Mouse (Mus musculus): ENCODE measurements around the gene Gas7.

Gas7 gene

GRCm38 (mm10) chr11:67533151-67533550, 77.9 kb downstream of the Gas7 start:
- DNase-seq (ENCODE audit: low spot score in 2 of 2): no peak

DNA sequence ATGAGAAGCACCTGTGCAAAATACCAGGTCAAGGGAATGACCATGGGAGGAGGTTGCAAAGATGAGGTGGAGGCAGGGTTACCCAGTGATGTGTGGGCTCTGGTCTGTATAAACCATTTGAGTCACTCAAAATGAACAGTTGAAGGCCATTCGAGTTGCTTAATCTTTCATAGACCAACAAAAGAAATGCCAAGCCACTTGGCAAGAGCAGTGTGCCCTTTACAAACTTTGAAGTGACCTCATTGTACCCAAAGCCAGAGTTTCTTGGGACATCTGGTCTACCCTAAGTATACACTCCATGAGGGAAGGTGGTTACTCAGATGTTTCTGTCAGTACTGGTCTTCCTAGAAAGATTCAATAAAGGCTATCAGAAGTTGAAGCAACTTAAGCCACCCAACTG, 80.5 kb downstream of the Gas7 start:
- no peak for DNase-seq (ENCODE audit: low spot score in 2 of 2)

DNA sequence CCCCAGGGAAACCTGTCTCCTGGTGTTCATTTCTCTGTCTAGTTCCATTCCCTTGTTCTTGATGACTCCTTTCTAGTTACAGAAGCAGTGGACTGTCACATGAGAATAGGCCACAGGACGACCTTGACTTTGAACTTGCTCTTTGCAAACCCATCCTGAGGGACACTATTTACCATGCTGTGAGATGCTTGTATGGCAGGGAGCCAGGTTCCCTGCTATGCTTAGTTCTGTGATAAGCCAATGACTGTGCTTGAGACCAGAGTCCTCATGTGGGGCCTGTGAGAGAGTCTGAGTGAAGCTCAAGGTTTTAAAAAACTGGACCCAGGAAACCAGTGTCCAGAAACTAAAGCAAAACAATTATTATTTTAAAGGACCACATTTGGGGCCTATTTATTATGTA, 81.2 kb downstream of the Gas7 start:
- no peak for DNase-seq (ENCODE audit: low spot score in 2 of 2)

DNA sequence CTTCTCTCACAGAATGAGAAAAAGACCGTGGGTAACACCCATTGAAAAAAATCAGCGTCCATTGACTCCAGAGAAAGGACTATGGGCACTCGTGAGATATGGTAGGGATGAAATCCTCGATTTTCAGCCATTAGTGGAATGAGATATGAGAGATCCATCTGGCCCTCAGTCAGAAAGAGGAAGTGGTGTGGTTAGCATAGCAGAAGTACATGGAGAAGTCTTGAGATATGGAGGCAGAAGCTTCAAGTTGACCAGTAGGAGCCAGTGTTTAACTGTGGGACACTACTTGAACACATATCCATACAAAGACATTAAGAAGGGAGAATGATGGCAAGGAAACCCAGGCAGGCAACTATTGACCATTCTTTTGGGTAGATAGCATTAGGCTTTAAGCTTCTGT, 82.1 kb downstream of the Gas7 start:
- no peak for DNase-seq (ENCODE audit: low spot score in 2 of 2)

- DNase-seq (ENCODE audit: low spot score in 2 of 2): no peak
Measured at GRCm38 (mm10) chr11:67538557-67538956, 83.3 kb downstream of the Gas7 start.

DNA sequence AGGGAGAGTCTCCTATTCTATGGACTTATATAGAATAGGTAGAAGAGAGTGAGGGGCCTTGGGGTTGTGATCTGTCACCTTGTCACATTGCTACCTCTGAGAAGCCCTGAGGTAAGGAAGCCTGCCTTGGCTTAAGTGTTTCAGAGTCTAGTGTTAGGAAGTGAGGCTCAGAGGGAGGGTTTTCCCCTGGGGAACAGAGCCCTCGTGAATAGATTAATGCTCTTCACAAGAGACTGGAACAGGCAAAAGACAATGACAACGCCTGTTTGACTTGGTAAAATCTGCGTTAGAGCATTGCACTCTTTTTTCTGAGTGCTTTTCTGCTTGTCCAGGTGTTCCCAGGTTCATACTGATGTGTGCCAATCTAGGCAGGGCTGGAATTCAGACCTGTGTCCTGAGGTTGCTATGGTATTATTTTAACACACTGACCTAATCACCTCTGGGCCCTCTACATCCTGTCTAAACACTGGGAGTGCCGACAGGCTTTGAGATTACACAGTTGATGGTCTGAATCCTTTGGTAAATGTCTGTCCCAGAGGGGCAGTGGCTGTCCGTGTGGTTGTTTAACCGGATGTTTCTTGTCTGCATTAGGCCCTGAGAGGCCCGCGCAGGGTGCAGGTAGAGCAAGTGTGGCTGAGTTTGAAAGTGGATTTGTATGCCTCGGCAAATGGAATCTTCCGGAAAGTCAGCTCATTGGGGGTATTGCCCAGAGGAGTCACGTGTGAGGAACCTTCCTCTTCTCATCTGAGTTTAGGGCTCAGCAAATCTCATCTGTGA, 89.6 kb downstream of the Gas7 start:
- DNase-seq (ENCODE audit: low spot score in 2 of 2): no peak

GRCm38 (mm10) chr11:67546582-67546981, 91.3 kb downstream of the Gas7 start:
- no peak for DNase-seq (ENCODE audit: low spot score in 2 of 2)

DNA sequence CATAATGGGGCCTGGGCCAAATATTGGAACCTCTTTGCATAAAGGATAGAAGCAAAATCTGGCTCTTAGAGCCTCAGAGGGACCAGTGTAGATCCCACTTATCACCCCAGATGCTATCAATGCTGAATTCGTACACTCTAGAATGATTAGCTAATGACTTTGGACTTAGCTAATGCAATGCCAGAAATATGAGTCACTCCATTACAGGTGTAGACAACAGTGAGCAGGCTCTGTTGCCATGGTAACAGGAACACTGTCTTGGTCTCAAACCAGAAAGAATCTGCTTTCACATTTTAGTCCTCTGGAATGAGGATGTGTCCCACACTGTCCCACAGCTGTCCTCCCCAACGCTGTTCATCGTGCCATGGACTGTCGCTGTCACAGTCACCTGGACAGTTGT, 94.1 kb downstream of the Gas7 start:
- no peak for DNase-seq (ENCODE audit: low spot score in 2 of 2)

- DNase-seq (ENCODE audit: low spot score in 2 of 2): no peak
Measured at GRCm38 (mm10) chr11:67549762-67550488, 94.7 kb downstream of the Gas7 start.

DNA sequence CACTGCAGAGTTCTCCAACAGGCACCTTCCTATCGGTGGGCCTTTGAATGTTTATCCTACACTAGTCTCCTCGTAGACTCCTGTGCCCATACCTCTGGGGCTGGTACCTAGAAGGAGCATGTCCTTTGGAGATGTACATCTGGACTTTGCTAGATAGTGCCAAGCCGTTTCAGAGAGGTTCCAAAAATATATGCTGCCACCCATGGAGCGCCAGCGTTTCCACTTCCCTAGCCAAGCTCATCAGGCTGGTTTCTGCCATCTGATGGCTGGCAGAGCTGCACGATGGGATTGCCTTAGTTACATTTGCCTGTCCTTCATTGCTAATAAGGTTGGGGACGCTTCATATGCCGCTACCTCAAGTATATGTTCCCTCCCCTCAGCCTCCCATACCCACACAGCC, 97.2 kb downstream of the Gas7 start:
- DNase-seq (ENCODE audit: low spot score in 2 of 2): no peak

- no peak for DNase-seq (ENCODE audit: low spot score in 2 of 2)
Measured at GRCm38 (mm10) chr11:67554276-67554675, 99.0 kb downstream of the Gas7 start.

GRCm38 (mm10) chr11:67556360-67556759, 101.1 kb downstream of the Gas7 start:
- DNase-seq (ENCODE audit: low spot score in 2 of 2): no peak

DNA sequence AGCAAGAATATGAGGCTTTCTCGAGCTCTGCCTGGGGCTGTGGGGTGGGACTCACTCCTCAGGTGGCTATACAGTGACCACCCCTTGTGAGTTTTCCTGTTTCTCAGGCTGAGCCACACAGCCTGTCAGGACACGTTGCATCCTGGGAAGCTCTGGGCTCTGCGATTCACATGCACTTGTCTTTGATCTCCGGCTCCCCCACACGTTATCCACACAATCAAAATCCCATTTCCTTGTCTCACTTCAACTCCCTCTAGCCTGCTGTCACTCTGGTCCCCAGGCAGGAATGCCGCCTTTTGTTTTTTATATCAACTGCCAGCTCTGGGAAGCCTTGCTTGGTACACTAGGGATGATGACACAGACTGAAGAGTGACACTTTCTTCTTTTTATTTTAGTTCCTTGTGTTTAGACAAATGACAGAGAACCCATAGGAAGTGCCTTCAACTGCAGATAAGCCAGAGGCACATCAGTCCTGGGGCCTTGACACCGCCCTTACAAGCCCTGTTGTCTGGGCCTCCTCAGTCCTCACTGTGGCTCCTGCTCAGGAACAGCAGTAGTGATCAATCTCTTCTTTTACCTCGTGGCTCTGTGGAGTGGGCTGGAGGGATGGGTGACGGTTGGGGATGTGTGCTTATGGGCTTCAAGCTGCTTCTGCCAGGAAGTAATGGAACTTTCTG, 103.7 kb downstream of the Gas7 start:
- DNase-seq (ENCODE audit: low spot score in 2 of 2): no peak

DNA sequence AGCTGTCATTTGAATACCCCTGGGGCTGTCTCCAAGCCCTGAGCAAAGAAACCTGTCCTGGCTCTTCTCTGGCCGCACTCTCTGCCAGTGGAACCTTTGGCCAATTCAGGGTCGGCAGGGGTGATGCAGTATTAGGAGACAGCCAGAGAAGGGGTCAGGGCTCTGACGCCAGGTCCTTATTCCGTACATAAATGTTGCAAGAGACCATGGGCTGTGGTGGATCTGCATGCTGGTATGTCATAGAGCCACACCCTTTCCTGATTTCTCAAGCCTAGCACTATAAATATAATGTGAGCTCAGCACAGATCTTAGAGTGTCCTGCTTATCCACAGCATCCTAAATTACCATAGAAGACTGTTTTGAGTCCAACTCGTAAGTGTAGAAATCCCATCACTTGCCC, 104.3 kb downstream of the Gas7 start:
- no peak for DNase-seq (ENCODE audit: low spot score in 2 of 2)

DNA sequence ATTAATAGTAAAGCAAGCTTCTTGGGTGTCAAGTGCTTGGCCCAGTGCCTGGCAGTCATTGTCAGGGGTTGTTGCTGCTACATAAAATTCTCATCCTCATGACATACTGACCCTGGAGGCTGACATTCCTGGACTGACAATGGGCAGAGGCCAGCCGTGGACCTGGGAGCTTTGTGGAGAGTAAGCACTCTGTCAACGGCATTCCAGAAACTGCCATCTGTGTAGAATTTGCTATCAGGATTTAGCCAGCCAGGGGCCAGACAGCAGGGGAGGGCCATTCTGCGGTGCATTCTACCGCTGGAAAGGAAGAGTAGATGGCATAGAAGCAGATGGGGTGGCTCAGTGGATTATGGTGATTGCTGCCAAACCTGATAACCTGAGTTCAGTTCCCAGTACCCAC, 106.4 kb downstream of the Gas7 start:
- no peak for DNase-seq (ENCODE audit: low spot score in 2 of 2)

DNA sequence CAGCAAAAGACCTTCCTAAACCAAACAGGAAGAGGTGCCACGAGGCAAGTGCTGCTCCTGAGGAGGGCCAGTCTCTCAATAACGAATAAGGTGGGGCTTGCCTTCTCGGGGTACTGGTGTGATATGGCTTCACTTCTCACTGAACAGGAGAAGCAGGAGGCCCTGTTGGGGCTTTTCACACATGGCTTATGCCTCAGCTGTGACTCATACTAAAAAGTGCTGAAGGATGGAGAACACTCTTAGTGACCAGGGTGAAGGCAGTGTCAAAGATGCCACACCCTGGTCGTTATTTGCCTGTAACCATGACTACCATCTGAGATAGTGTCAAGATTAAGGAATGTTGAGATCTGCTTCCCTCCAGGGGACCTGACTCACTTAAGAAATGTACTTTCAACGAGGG, 107.9 kb downstream of the Gas7 start:
- DNase-seq (ENCODE audit: low spot score in 2 of 2): no peak

DNA sequence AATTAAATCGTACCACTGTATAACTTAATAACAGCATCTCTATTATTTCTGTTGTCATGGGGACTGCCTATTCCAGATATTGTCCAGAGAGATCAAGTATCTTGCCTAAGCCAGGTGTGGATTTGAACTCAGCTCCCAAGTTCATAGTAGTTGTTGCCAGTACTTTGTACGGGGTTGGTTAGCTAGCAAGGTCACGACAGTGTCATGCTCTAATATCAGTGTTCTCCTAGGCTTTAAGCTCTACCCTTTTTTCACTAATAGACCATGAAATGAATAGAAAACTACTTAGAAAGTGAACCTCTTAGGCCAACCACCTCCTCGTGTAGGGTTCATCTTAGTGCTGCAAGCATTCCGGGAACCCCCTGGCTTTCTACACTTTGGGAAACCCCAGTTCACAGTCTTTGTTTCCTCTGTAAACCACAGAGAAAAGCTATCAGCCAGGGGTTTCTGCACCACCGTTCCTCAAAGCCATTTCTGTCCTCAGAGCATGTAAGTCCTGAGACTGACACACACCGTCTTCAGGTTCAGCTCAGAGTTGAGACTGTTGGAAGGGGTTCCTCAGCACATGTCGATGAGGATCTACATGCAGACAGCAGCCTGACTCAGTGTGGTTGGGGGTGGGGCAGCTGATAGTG, 108.9 kb downstream of the Gas7 start:
- no peak for DNase-seq (ENCODE audit: low spot score in 2 of 2)

DNA sequence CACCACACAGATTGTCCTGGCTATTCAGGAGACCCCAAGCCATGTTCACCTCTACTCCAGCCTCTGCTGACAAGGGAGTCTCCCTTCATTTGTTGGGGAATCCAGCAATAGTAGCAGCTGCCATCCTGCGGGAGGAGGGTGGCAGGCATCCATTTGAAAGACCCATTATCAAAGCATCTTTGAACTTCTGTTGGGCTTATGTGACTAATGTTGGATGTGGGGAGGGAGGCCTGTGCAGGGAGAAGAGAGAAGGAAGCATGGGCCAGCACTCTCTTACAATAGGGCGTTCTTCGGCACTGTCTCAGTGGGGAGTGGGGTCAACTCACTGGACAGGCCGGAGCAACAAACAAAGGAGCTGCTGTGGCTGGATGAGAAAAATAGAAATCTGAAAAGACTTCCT, 110.3 kb downstream of the Gas7 start:
- DNase-seq (ENCODE audit: low spot score in 2 of 2): no peak

GRCm38 (mm10) chr11:67566704-67567103, 111.5 kb downstream of the Gas7 start:
- DNase-seq (ENCODE audit: low spot score in 2 of 2): no peak

DNA sequence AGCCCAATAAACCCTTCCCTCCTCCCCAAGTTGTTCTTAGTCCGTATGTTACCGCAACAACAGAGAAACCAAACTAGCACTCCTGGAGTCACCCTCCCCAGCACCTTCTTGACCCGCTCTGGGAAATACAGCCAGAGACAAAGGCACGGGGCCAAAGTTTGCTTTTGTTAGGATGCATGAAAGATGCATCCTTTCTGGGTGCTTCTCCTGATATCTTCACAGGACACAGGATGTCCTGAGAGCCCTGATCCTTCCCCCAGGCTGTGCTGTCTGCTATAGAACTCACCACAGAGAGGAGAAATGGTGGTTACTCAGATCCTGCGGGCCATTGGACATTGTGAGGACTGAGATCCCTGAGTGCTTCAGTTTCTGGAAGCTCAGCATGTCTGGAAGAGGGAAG, 111.9 kb downstream of the Gas7 start:
- DNase-seq (ENCODE audit: low spot score in 2 of 2): no peak

DNA sequence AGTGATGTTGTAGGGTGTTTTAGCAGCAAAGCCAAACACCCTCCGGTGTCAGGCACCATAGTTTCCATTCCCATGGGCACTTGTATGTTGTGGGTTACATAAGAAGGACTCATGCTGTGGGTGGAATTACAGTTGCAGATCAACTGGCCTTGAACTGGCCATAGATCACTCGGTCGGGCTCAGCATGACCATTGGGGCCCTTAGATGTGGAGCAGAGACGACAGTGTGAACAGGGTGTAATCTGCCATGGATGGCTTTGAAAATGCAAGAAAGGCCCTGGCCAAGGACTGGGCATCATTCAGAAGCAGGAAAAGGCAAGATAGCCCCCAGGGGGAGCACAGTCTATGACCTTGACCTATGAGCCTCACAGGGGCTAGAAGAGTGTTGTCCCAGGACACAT, 112.8 kb downstream of the Gas7 start:
- no peak for DNase-seq (ENCODE audit: low spot score in 2 of 2)

DNA sequence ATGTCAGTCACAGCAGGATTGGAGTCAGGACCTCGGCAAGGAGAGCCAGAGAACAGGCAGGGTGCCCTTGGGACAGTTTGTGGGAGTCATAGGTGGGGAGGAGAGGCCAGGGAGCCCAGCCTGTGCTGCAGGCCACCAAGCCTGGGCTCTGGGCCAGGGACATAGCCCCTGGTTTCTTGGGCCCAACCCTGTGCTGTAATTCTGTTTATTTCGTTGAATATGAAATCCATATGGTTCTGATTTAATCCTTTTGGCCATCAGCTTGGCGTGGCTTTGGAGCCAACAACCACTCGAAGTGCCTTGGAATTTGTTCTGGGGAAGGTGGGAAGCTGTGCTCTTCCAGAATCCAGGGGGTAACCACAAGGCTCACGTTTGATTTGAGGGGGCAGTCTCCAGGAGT, 113.6 kb downstream of the Gas7 start:
- DNase-seq (ENCODE audit: low spot score in 2 of 2): no peak
